Comparison of ENCODE assay signal across 14 mouse cellular contexts in the genomic region with DNA sequence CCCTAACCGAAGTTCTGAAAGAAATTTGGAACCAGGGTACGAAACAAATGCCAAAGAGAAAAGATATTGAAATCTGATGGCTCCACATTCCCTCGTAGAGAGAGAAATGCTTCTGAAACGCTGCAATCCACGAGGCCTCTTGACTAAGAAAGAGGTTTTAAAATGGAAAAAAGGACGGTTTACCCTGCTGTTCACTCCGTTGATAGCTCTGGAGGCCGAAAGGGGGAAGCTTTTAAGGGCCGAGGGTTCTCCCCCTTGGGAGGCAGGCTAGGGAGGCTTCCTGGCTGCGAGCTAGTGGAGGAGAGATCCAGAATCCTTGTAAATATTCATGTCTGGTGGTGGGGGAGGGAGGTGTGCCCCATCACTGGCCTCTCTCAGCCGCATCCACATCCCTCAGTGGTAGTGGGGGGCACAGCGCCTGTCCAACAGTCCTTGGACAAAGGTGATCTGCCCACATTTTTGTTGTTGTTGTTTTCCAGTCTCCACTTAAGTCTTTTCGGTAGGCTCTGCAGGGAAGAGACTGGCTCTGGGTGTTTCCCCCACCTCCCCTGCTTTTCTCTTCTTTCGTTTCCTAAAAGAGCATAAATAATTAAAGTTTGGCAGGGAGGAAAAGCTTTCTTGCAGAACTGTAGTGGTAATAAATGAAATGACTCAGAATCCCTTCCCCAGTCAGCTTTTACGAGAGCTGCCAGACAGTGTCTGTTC. TPM values are rescaled to one million over a fixed set of nuclear protein-coding genes. Genes with fewer than 3 reads are reported as not detected.
DNase-seq lines count a peak whose midpoint lies in the region; ATAC-seq and TF ChIP-seq lines count a peak whose summit lies in the region.
"Had no signal": no experiment of that assay in that cellular context is flagged by ENCODE, and none has a peak within 500 bp of the region (broad histone marks: within the 10 kb centered on the region; RNA-seq: fewer than 3 reads in every experiment).

A gene (plus strand): TSS at position 667 of the 705 bp plus-strand sequence.

- no peaks in the 10 kb centered on the region for H3K9me3 ChIP-seq in kidney, postnatal 0 days (replicated peaks; ENCODE audit: low read length)
- no peaks in the 10 kb centered on the region for H3K9me3 ChIP-seq in embryonic facial prominence, embryonic 14.5 days (ENCODE audit: control insufficient read depth, low read length)
- H3K9me3 ChIP-seq in hindbrain, embryonic 11.5 days (ENCODE audit: control insufficient read depth, low read length) = no peaks in the 10 kb centered on the region
- H3K9me3 ChIP-seq: hindbrain, embryonic 10.5 days had no signal

- peaks cover 13% of the 10 kb centered on the region for H3K4me1 ChIP-seq in kidney, postnatal 0 days (replicated peaks; ENCODE audit: insufficient read depth, low read length)
- 0 out of 2 replicates have a peak, but pooled peaks cover 4% of the 10 kb centered on the region for H3K4me1 ChIP-seq in embryonic facial prominence, embryonic 14.5 days (ENCODE audit: control insufficient read depth, insufficient read depth, low read length)
- peaks cover 8% of the 10 kb centered on the region for H3K4me1 ChIP-seq in hindbrain, embryonic 11.5 days (replicated peaks; ENCODE audit: control insufficient read depth, insufficient read depth, low read length)

- peak; percentile 88 for DNase-seq in kidney, postnatal 0 days (ENCODE audit: low spot score)
- no peak for DNase-seq in kidney, adult 9 months
- peak; percentile 41 for DNase-seq in R1 (ENCODE audit: low read depth, low spot score)
- no peak for DNase-seq in embryonic facial prominence, embryonic 14.5 days (ENCODE audit: low spot score)
- peak; percentile 61 for DNase-seq in neural tube, embryonic 10.5 days (ENCODE audit: extremely low spot score, low spot score)
- no peak for DNase-seq in cerebellum, adult 9-11 months
- no peak for DNase-seq in hindbrain, embryonic 11.5 days (ENCODE audit: low spot score)
- DNase-seq: gastrocnemius, postnatal 14 days; right cerebral cortex, adult 18-20 months; thymus, postnatal 36 days had no signal

- peaks cover 7% of the 10 kb centered on the region for H3K27me3 ChIP-seq in kidney, postnatal 0 days (ENCODE audit: insufficient read depth, low read length)
- H3K27me3 ChIP-seq in embryonic facial prominence, embryonic 14.5 days (replicated peaks; ENCODE audit: control insufficient read depth, insufficient read depth, low read length) = peaks cover 100% of the 10 kb centered on the region
- H3K27me3 ChIP-seq in hindbrain, embryonic 11.5 days (ENCODE audit: control insufficient read depth, insufficient read depth, low read length) = peaks cover 99% of the 10 kb centered on the region

- peak within 1 kb of the TSS; percentile 76 for H3K4me2 ChIP-seq in kidney, postnatal 0 days (ENCODE audit: low read length)
- H3K4me2 ChIP-seq in embryonic facial prominence, embryonic 14.5 days (ENCODE audit: low read depth, low read length) = no peak within 1 kb of the TSS
- H3K4me2 ChIP-seq in hindbrain, embryonic 11.5 days (replicated peaks; ENCODE audit: low read depth, low read length) = no peak within 1 kb of the TSS

- no peak for ATAC-seq in kidney, postnatal 0 days (replicated peaks; ENCODE audit: low FRiP score, low read depth)
- no peak for ATAC-seq in embryonic facial prominence, embryonic 14.5 days (ENCODE audit: low read depth)
- no peak for ATAC-seq in hindbrain, embryonic 11.5 days (ENCODE audit: low FRiP score)

- H3K9ac ChIP-seq in kidney, postnatal 0 days (ENCODE audit: low read depth, low read length) = peak within 1 kb of the TSS; percentile 98
- no peak within 1 kb of the TSS for H3K9ac ChIP-seq in embryonic facial prominence, embryonic 14.5 days (ENCODE audit: low read depth, low read length)
- no peak within 1 kb of the TSS for H3K9ac ChIP-seq in hindbrain, embryonic 11.5 days (ENCODE audit: low read depth, low read length)
- H3K9ac ChIP-seq: liver, embryonic 14.5 days had no signal

- 4% methylated on average over 15 of the region's 15 CpGs for whole genome bisulfite sequencing in kidney, postnatal 0 days
- WGBS in embryonic facial prominence, embryonic 14.5 days = 1% methylated on average over 14 of the region's 15 CpGs
- 1% methylated on average over 15 of the region's 15 CpGs for WGBS in hindbrain, embryonic 11.5 days

- no peaks in the 10 kb centered on the region for H3K36me3 ChIP-seq in kidney, postnatal 0 days (ENCODE audit: insufficient read depth, low read length)
- H3K36me3 ChIP-seq in embryonic facial prominence, embryonic 14.5 days (ENCODE audit: control insufficient read depth, insufficient read depth, low read length) = no peaks in the 10 kb centered on the region
- no peaks in the 10 kb centered on the region for H3K36me3 ChIP-seq in hindbrain, embryonic 11.5 days (ENCODE audit: control insufficient read depth, insufficient read depth, low read length)
- H3K36me3 ChIP-seq: hindbrain, embryonic 10.5 days had no signal

- no peak for TF ChIP-seq CTCF in kidney, postnatal 0 days (IDR thresholded peaks at IDR 0.05; ENCODE audit: low read depth)

- peak within 1 kb of the TSS; percentile 96 for H3K27ac ChIP-seq in kidney, postnatal 0 days
- H3K27ac ChIP-seq in embryonic facial prominence, embryonic 14.5 days (replicated peaks; ENCODE audit: low read depth, low read length) = no peak within 1 kb of the TSS
- H3K27ac ChIP-seq in hindbrain, embryonic 11.5 days (ENCODE audit: low read depth, low read length) = no peak within 1 kb of the TSS
- H3K27ac ChIP-seq: hindbrain, embryonic 10.5 days; liver, embryonic 14.5 days had no signal

- peak within 1 kb of the TSS; percentile 82 for H3K4me3 ChIP-seq in kidney, postnatal 0 days (replicated peaks; ENCODE audit: low read depth, low read length)
- 0 out of 2 replicates have a peak within 1 kb of the TSS, but pooled peaks have one; percentile 3 for H3K4me3 ChIP-seq in embryonic facial prominence, embryonic 14.5 days (ENCODE audit: low read depth, low read length)
- no peak within 1 kb of the TSS for H3K4me3 ChIP-seq in hindbrain, embryonic 11.5 days (ENCODE audit: low read depth, low read length)
- H3K4me3 ChIP-seq: hindbrain, embryonic 10.5 days; myocyte had no signal

RNA-seq across cellular contexts. Expression of the gene that starts here (rescaled TPM):
- 19.7 and 23.8 TPM in 2 replicates for polyA plus RNA-seq in kidney, postnatal 0 days (2015; fragmentation: Nextera tagmentation; extraction: Ambion mirVana)
- polyA plus RNA-seq in embryonic facial prominence, embryonic 14.5 days (2014; fragmentation: Nextera tagmentation; extraction: Ambion mirVana) = not detected in 2 replicates
- polyA plus RNA-seq in hindbrain, embryonic 11.5 days (2014; fragmentation: Nextera tagmentation; extraction: Ambion mirVana) = not detected in 2 replicates
- polyA plus RNA-seq: brain, embryonic 14.5 days; hindbrain, embryonic 10.5 days; myocyte had no signal

Comparison
In these comparisons a context has a peak if more than half of its experiments do, and no peak if none do; other contexts are left out.
1. RNA of the gene that starts here (polyA plus RNA-seq): 19.7 to 23.8 TPM in kidney, postnatal 0 days; not detected in embryonic facial prominence, embryonic 14.5 days and not detected in hindbrain, embryonic 11.5 days; every median in the first group is over 10 times any median in the second.
2. DNase-seq: peak in kidney, postnatal 0 days (single experiment), R1 (single experiment) and neural tube, embryonic 10.5 days (single experiment); none in kidney, adult 9 months (single experiment), embryonic facial prominence, embryonic 14.5 days (single experiment), cerebellum, adult 9-11 months (single experiment) and hindbrain, embryonic 11.5 days (single experiment).